Mouse (Mus musculus): ENCODE measurements around the gene Lamtor3. TPM values are rescaled to one million over a fixed set of nuclear protein-coding genes. Genes with fewer than 3 reads are reported as not detected.

Lamtor3 gene
- polyA plus RNA-seq, 1 experiment = 25.4 TPM

Other genes with a start within 250 kb of the Lamtor3 start
- gene Gm21962, start 247.0 kb upstream of the Lamtor3 start, polyA plus RNA-seq (2012; rRNA removed) = not detected in 2 replicates
- 1,057 and 1,209 TPM in 2 replicates for gene H2afz, start 54.0 kb upstream of the Lamtor3 start, polyA plus RNA-seq (2012; rRNA removed)
- gene Dnajb14, start 50.8 kb upstream of the Lamtor3 start, polyA plus RNA-seq (2012; rRNA removed) = 2.0 and 3.2 TPM in 2 replicates
- gene Dapp1, start 63.0 kb downstream of the Lamtor3 start, polyA plus RNA-seq (2012; rRNA removed) = 9.0 and 10.9 TPM in 2 replicates
- 0.02 and 0.04 TPM in 2 replicates for gene 1110002E22Rik, start 146.5 kb downstream of the Lamtor3 start, polyA plus RNA-seq (2012; rRNA removed)
- gene Gm5105, start 148.9 kb downstream of the Lamtor3 start, polyA plus RNA-seq (2012; rRNA removed) = 0.06 and 0.49 TPM in 2 replicates
- 0.73 and 0.96 TPM in 2 replicates for gene Trmt10a, start 224.9 kb downstream of the Lamtor3 start, polyA plus RNA-seq (2012; rRNA removed)
- gene Mttp, start 226.5 kb downstream of the Lamtor3 start, polyA plus RNA-seq (2012; rRNA removed) = 70.5 and 272 TPM in 2 replicates